Mouse (Mus musculus) intestine, postnatal 0 days (tissue): ENCODE measurements around the gene Crat. TPM values are rescaled to one million over a fixed set of nuclear protein-coding genes. Genes with fewer than 3 reads are reported as not detected.

Source experiments
- ATAC-seq: fragments of 200-750 bp; cut with Nextera tagmentation; 2 replicates; pipeline ENCODE4 v1.8.0; 2017; ENCODE audit warnings: mild to moderate bottlenecking, moderate TSS enrichment, moderate library complexity
- H3K27ac ChIP-seq: fragments of 300-500 bp; sonication (generic); 2 replicates; pipeline ENCODE4 v1.5.1; 2014; ENCODE audit warnings: mild to moderate bottlenecking, low read depth, low read length, moderate library complexity
- H3K27me3 ChIP-seq: fragments of 300-500 bp; sonication (generic); replicated peaks from 2 replicates; pipeline ENCODE4 v1.6.1; 2014; ENCODE audit warnings: low read length, mixed read lengths; ENCODE audit not compliant: control insufficient read depth, insufficient read depth
- H3K36me3 ChIP-seq: fragments of 300-500 bp; sonication (generic); 2 replicates; pipeline ENCODE4 v1.6.1; 2014; ENCODE audit warnings: mild to moderate bottlenecking, moderate library complexity; ENCODE audit not compliant: control insufficient read depth, insufficient read depth
- H3K4me1 ChIP-seq: fragments of 300-500 bp; sonication (generic); replicated peaks from 2 replicates; pipeline ENCODE4 v1.6.1; 2014; ENCODE audit warnings: antibody characterized with exemption, low read length, mixed read lengths; ENCODE audit not compliant: control insufficient read depth, insufficient read depth
- H3K4me2 ChIP-seq: fragments of 300-500 bp; sonication (generic); replicated peaks from 2 replicates; pipeline ENCODE4 v1.6.1; 2014; ENCODE audit warnings: low read depth, mild to moderate bottlenecking, moderate library complexity
- H3K4me3 ChIP-seq: fragments of 300-500 bp; sonication (generic); 2 replicates; pipeline ENCODE4 v1.5.1; 2014; ENCODE audit warnings: low read depth, low read length
- H3K9ac ChIP-seq: fragments of 300-500 bp; sonication (generic); 2 replicates; pipeline ENCODE4 v1.6.1; 2014; ENCODE audit warnings: mild to moderate bottlenecking, low read depth, low read length
- H3K9me3 ChIP-seq: fragments of 300-500 bp; sonication (generic); 2 replicates; pipeline ENCODE4 v1.6.1; 2016; ENCODE audit warnings: mixed run types; ENCODE audit not compliant: control insufficient read depth
- CTCF ChIP-seq: sonication (generic); IDR thresholded peaks from 2 replicates; pipeline ENCODE4 v1.5.1; 2016; ENCODE audit warnings: low read depth, mild to moderate bottlenecking, control low read depth, antibody characterized with exemption, moderate library complexity
- WGBS: fragments of 180-500 bp; shearing (Covaris S2); extraction: QIAGEN DNeasy Blood & Tissue Kit; methylation state at CpG from one replicate; pipeline ENCODE4 v1.1.7; 2014; 5-methylcytosine and 5-hydroxymethylcytosine counted together
- polyA plus RNA-seq: library from polyadenylated mRNA; unstranded; fragments of >200 nt; fragmentation: Nextera tagmentation; extraction: Ambion mirVana; gene quantifications from 2 replicates; pipeline ENCODE4 v1.2.1, GENCODE M21; 2015

Gene Crat
- polyA plus RNA-seq, 1 experiment from 2014 or later: 46.1 TPM

- TF ChIP-seq CTCF: no peak
These were observed 55.0 kb downstream of the Crat start for GRCm38 (mm10) chr2:30360626-30361025.

GRCm38 (mm10) chr2:30358533-30359531 is 56.8 kb downstream of the Crat start, which contains the start of gene Sh3glb2:
TSS of gene Sh3glb2 (minus strand) at chr2:30359337.
- Histone ChIP-seq H3K27me3 (no peaks in the 10 kb centered on the region), H3K4me2 (peak within 1 kb of the TSS; percentile 94), H3K9me3 (no peaks in the 10 kb centered on the region), H3K9ac (peak within 1 kb of the TSS; percentile 69), H3K4me3 (peak within 1 kb of the TSS; percentile 73), H3K27ac (peak within 1 kb of the TSS; percentile 73), H3K4me1 (no peaks in the 10 kb centered on the region), H3K36me3 (peaks cover 10% of the 10 kb centered on the region)
- 2% methylated on average over 66 of the region's 73 CpGs for WGBS
- ATAC-seq: peak; percentile 72
- TF ChIP-seq CTCF: peak; percentile 46

More at GRCm38 (mm10) chr2:30360626-30361025, 55.0 kb downstream of the Crat start:
- ATAC-seq: no peak
- Histone ChIP-seq H3K27me3 (no peaks in the 10 kb centered on the region), H3K36me3 (no peaks in the 10 kb centered on the region), H3K4me3 (no peak overlapping the region), H3K4me1 (peaks cover 7% of the 10 kb centered on the region; the same call in 1 of the 2 replicates), H3K9ac (no peak overlapping the region), H3K27ac (peak overlapping the region; percentile 5; the same call in 1 of the 2 replicates), H3K9me3 (no peaks in the 10 kb centered on the region), H3K4me2 (no peak overlapping the region; the same call in 1 of the 2 replicates)
- WGBS: 29% methylated on average over 10 of the region's 10 CpGs

- H3K4me2 ChIP-seq: peak overlapping the region; percentile 94
- peaks cover 20% of the 10 kb centered on the region for H3K36me3 ChIP-seq
- WGBS: 43% methylated on average over 8 of the region's 8 CpGs
- no peaks in the 10 kb centered on the region for H3K27me3 ChIP-seq
- peak overlapping the region; percentile 73 for H3K4me3 ChIP-seq
- H3K9me3 ChIP-seq: no peaks in the 10 kb centered on the region
- no peaks in the 10 kb centered on the region for H3K4me1 ChIP-seq
- TF ChIP-seq CTCF: no peak
- peak overlapping the region; percentile 7; the same call in 1 of the 2 replicates for H3K9ac ChIP-seq
- H3K27ac ChIP-seq: no peak overlapping the region
- no peak for ATAC-seq
These were observed 57.8 kb downstream of the Crat start for GRCm38 (mm10) chr2:30357552-30358510.

DNA sequence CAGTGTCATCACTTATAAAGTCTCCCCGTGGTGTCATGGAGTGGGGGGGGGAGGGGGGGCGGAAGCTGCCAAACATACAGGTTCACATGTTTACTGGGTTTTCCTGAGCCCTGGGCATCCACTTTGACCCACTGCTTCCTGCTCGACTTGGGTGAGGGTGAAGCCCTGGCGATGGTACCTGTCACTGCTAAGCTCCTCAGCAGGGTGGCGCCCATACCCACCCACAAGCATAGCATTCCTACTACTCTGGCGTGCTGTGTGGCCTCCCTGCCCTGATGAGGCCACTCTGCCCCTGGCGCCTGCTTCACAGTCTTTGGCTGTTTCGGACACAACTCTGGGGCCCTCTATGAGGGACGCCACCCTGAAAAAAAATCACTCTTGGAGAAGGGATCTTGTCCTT is 58.7 kb downstream of the Crat start:
- H3K4me1 ChIP-seq: no peaks in the 10 kb centered on the region
- no peaks in the 10 kb centered on the region for H3K9me3 ChIP-seq
- H3K9ac ChIP-seq: no peak overlapping the region
- no peak for TF ChIP-seq CTCF
- ATAC-seq: no peak
- H3K27ac ChIP-seq: no peak overlapping the region
- H3K4me2 ChIP-seq: no peak overlapping the region
- H3K36me3 ChIP-seq: peaks cover 26% of the 10 kb centered on the region
- no peaks in the 10 kb centered on the region for H3K27me3 ChIP-seq
- no peak overlapping the region for H3K4me3 ChIP-seq
- WGBS: 60% methylated on average over 9 of the region's 9 CpGs

DNA sequence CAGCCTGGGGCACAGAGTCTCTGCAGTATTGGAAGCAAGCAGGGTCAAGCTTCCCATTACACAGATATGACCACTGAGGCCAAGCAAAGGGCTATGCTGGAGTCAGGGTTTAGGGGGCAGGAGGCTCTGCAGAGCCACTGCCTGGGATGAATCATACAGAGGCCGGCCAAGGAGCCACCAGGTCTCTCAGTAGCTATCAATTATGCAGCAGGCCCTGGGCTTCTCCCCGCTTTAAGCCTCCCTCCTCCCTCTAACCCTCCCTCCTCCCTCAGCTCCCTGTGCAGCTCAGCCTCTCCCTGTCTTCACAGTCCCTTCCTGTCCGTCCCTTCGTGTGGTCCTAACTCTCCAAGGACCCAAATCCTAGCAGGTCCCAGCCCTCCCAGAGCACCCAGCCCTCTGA is 59.3 kb downstream of the Crat start:
- TF ChIP-seq CTCF: no peak
- 63% methylated on average over 4 of the region's 4 CpGs for WGBS
- no peak for ATAC-seq
- Histone ChIP-seq H3K4me1 (no peaks in the 10 kb centered on the region), H3K36me3 (peaks cover 26% of the 10 kb centered on the region), H3K27me3 (no peaks in the 10 kb centered on the region), H3K27ac (no peak overlapping the region), H3K9ac (no peak overlapping the region), H3K4me2 (no peak overlapping the region), H3K9me3 (no peaks in the 10 kb centered on the region), H3K4me3 (no peak overlapping the region)
